Mouse (Mus musculus): ENCODE measurements around the gene Glcci1. TPM values are rescaled to one million over a fixed set of nuclear protein-coding genes. Genes with fewer than 3 reads are reported as not detected.

Glcci1 gene
- total and polyA plus RNA-seq, 3 experiments, result 1.8 to 31.1 (median 7.9) TPM

DNA sequence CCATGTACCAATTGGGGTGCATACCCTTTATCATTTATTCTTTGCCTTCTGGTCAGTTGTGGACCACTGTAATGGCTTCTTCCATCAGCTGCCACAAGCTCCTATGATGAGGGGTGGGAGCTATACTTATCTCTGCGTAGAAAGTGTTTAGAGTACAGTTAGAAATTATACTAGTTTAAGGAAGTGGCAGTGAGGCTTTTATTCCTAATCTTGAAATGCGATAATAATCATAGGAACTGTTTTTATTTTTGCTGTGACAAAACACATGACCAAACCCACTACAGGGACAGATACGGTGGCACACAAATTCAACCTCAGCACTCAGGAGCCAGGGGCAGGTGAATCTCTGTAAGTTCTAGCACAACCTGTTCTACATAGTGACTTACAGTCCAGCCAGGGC, 17.2 kb upstream of the Glcci1 start:
- no peak overlapping the region for H3K4me3 ChIP-seq (ENCODE audit: control insufficient read depth in 1 of 2, insufficient read depth in 1 of 2, low read depth in 2 of 2, low read length in 2 of 2)
- H3K9me3 ChIP-seq (replicated peaks; ENCODE audit: insufficient read depth, low read length), result no peaks in the 10 kb centered on the region
- no peaks in the 10 kb centered on the region for H3K79me2 ChIP-seq (ENCODE audit: control insufficient read depth, insufficient read depth, low read length, poor library complexity)
- peaks cover 0 to 32% of the 10 kb centered on the region in 2 experiments; a peak in 2 of 4 replicates for H3K36me3 ChIP-seq (ENCODE audit: control insufficient read depth in 1 of 2, insufficient read depth in 2 of 2, low read length in 2 of 2)
- DNase-seq (ENCODE audit: low read depth, low spot score), result no peak
- no peak overlapping the region for H3K9ac ChIP-seq (ENCODE audit: control insufficient read depth, low read depth, low read length, poor library complexity, severe bottlenecking)
- no peak overlapping the region for H3K27ac ChIP-seq (ENCODE audit: control insufficient read depth, low read depth, low read length)
- peaks cover 28 to 29% of the 10 kb centered on the region in 2 experiments for H3K4me1 ChIP-seq (ENCODE audit: control insufficient read depth in 1 of 2, insufficient read depth in 2 of 2, low read length in 2 of 2)
- TF ChIP-seq NELFE (IDR thresholded peaks at IDR 0.05; ENCODE audit: low read depth, low read length) (no peak), ETS1 (IDR thresholded peaks at IDR 0.05; ENCODE audit: low read depth, low read length) (peak; percentile 61), RAD21 (IDR thresholded peaks at IDR 0.05; ENCODE audit: low read depth, low read length) (no peak), POLR2A (IDR thresholded peaks at IDR 0.05; ENCODE audit: control insufficient read depth in 1 of 2, insufficient read depth in 1 of 2, low read depth in 1 of 2, low read length in 2 of 2, poor library complexity in 1 of 2) (no peak), GATA1 (IDR thresholded peaks at IDR 0.05; ENCODE audit: low read depth, low read length) (peak; percentile 75), E2F4 (IDR thresholded peaks at IDR 0.05; ENCODE audit: borderline replicate concordance, low read depth, low read length) (no peak), NRF1 (IDR thresholded peaks at IDR 0.05; ENCODE audit: insufficient read depth, low read depth, low read length, poor library complexity, severe bottlenecking) (no peak), UBTF (IDR thresholded peaks at IDR 0.05; ENCODE audit: borderline replicate concordance, insufficient read depth, low read depth, low read length) (no peak), ZKSCAN1 (IDR thresholded peaks at IDR 0.05; ENCODE audit: low read depth, low read length) (no peak), MAX (IDR thresholded peaks at IDR 0.05; ENCODE audit: low read length) (no peak), MAZ (IDR thresholded peaks at IDR 0.05; ENCODE audit: low read depth, low read length) (no peak), MYB (IDR thresholded peaks at IDR 0.05; ENCODE audit: low read depth, low read length) (no peak), MYC (IDR thresholded peaks at IDR 0.05; ENCODE audit: low read depth, low read length) (no peak), TAL1 (IDR thresholded peaks at IDR 0.05; ENCODE audit: low read length) (no peak), BHLHE40 (IDR thresholded peaks at IDR 0.05; ENCODE audit: borderline replicate concordance, low read depth, low read length) (no peak; the same call in 1 of the 2 replicates), ELF1 (IDR thresholded peaks at IDR 0.05; ENCODE audit: low read depth, low read length) (0 out of 2 replicates have a peak, but pooled peaks have one; percentile 52), MEF2A (IDR thresholded peaks at IDR 0.05; ENCODE audit: extremely low read depth, insufficient replicate concordance, low read depth, low read length, poor library complexity, severe bottlenecking) (no peak), RCOR1 (IDR thresholded peaks at IDR 0.05; ENCODE audit: low read depth, low read length) (peak; percentile 64), KAT2A (conservative IDR thresholded peaks at IDR 0.05; ENCODE audit: low read depth, low read length) (no peak), CHD2 (IDR thresholded peaks at IDR 0.05; ENCODE audit: low read length) (no peak), ZC3H11A (IDR thresholded peaks at IDR 0.05; ENCODE audit: low read depth, low read length) (no peak), EP300 (IDR thresholded peaks at IDR 0.05; ENCODE audit: low read depth in 1 of 2, low read length in 2 of 2) (peak; percentile 58 to 61; a peak in 3 of 4 replicates), SIN3A (IDR thresholded peaks at IDR 0.05; ENCODE audit: low read length) (peak; percentile 61), MXI1 (IDR thresholded peaks at IDR 0.05; ENCODE audit: low read depth, low read length) (no peak), ZNF384 (IDR thresholded peaks at IDR 0.05; ENCODE audit: low read depth, low read length) (no peak), TCF12 (IDR thresholded peaks at IDR 0.05; ENCODE audit: low read depth, low read length) (0 out of 2 replicates have a peak, but pooled peaks have one; percentile 31)
- no peaks in the 10 kb centered on the region for H3K27me3 ChIP-seq (ENCODE audit: control insufficient read depth in 1 of 2, insufficient read depth in 2 of 2, low read length in 2 of 2)

All from MEL (cell line).